Mouse (Mus musculus): ENCODE measurements around the gene Epb41l2.
A peak's percentile ranks its signal among the peaks of the same experiment; 100 is the strongest.

Epb41l2 gene

DNA sequence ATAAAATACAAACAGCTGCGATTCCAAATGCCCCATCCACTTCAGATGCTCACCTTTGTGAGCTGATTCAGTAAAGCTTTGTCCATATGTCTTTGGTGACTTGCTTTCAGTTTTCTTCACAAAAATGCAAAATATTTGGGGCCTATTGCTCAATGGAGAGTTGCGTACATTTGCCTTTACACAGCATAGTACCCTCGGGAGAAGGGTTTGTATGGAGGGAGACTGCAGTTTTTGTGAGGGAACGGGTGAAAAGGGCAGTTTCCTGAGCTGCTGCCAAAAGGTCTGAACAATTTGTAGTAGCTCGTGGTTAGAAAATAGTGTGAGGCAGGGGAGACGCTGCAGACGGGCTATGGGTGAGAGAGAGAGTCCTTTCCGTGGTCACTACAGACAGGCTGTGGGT, 40.5 kb downstream of the Epb41l2 start:
- DNase-seq (ENCODE audit: low read depth), result no peak

GRCm38 (mm10) chr10:25400646-25401045, 41.0 kb downstream of the Epb41l2 start:
- DNase-seq (ENCODE audit: low read depth), result no peak

GRCm38 (mm10) chr10:25401356-25401755, 41.8 kb downstream of the Epb41l2 start:
- no peak for DNase-seq (ENCODE audit: low read depth)

- DNase-seq (ENCODE audit: low read depth), result no peak
Measured at GRCm38 (mm10) chr10:25402886-25403285, 43.3 kb downstream of the Epb41l2 start.

GRCm38 (mm10) chr10:25403813-25404701, 44.5 kb downstream of the Epb41l2 start:
- DNase-seq (ENCODE audit: low read depth), result peak; percentile 13

DNA sequence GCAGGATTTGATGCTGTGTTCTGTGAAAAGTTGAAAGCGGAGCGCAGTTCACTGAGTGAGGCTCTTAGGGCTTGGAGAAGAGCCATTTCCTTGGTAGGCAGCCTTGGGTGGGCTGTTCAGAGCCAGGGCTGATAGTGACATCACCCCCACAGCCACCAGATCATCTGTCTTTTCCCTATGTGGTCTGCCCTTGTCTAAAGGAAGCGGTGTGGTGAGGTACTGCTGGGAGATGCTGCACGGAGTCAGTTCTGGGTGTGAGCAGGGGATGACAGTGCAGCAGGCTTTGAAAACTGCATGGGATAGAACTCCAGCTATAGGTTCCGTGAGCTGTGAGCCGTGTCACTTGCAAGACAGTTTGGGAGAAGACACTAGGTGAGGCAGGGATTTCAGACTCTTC, 45.1 kb downstream of the Epb41l2 start:
- no peak for DNase-seq (ENCODE audit: low read depth)

GRCm38 (mm10) chr10:25405551-25405950, 46.0 kb downstream of the Epb41l2 start:
- DNase-seq (ENCODE audit: low read depth), result no peak

DNA sequence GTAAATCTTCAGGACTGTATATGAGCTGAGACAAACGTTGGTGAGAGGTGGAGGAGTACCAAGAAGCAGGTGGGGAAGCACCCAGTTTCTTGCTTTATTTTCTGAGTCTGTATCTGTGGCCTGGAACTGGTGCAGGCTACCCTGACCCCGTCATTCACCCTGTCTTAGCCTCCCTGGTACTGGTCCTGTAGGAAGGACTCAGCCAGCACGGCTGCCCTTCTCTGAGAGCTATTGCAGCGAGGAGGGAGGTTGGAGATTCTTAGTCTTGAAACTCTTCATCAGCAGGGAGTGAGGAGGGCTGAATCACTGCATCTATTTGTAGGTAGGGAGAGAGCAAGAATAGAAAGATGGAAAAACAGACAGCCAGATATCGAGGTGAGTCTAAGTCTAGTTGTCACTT, 47.1 kb downstream of the Epb41l2 start:
- DNase-seq (ENCODE audit: low read depth), result no peak

DNA sequence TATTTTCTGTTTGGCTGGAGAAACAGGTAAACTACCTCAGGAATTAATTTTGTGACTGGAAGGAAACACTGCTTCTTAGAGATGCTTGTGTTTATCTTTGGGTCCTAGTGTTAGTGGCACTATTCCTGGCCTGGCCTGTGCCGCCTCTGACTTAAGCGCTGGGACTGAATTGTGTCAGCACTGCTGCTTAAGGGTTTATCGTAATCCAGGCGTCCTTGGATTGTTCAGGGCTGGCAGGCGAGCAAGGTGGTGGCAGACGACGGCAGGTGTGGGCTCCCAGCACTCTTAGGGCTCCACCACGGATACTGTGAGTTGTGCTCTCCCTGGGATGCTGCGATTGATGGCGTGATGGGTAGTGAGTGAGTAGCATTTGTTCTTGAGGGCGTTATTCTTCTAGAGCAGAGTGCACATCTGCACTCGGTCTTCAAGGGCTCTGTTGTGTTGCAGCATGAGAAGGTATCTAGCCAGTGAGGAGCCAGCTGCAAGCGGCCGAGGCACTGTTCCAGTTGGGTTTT, 48.6 kb downstream of the Epb41l2 start:
- no peak for DNase-seq (ENCODE audit: low read depth)

DNA sequence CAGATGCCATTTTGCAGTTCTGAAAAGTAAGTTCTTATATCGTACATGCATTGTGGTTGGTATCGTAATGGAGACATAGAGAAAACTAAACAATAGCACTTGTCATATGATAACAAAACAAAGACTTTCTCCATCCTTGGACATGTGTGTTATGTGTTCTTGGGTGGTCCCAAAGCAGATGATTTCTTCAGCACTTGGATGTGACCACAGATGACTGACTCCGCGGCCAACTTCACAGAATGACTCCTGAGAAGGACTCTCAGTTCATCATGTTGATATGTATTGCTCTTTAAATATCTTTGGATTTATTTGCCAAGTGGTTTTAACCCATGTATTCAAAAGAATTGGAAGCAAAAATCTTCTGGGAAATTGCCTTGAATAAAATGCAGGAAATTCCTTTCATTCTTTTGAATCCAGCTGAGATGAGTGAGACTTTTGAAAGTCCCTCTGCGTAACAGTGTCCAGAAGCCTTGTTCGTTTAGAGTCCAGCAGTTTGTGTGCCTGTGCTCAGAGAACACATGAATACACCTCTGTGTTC, 52.3 kb downstream of the Epb41l2 start:
- DNase-seq (ENCODE audit: low read depth), result no peak

DNA sequence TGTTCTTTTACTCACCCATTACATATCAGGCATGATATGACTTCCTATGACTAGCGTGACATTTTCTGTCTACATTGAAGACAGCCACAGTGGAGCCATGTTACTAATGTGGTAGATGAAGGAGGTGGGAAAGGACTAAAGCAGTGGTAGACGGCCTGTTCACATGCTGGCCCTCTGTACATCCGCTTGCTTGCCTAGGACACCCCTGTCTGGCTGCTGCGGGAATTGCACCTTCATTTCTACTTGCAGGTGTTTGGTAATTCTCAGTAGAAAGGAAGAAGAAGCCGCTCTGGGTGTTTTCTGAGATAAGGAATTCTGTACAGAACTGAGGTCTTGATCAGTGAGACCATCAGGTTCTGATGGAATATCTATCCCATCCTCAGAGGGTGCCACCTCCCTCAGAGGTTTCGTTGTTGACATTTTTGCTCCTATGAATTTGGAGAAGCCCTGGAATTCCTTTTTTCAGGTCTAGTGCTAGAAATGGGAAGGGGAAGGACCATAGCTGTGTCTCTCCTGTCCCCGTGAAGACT, 55.7 kb downstream of the Epb41l2 start:
- peak; percentile 9 for DNase-seq (ENCODE audit: low read depth)

DNA sequence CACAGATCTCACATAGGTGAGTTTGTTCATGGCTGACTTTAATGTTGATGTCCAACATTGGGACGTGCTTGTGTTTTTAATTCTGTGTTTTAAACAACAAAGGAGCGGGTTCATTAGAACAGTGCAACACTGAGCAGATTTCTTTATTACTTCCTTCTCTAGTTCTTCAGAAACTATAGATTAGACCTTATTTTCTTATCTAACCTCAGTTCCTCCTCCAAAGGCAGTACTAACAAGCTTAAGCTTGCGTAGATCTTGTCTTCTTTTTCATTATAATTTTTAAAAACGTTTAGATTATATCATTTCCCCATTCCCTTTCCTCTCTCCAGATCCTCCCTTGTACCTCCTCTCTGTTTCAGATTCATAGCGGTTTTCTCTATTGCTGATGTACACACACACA, 57.1 kb downstream of the Epb41l2 start:
- DNase-seq (ENCODE audit: low read depth), result no peak

- no peak for DNase-seq (ENCODE audit: low read depth)
Measured at GRCm38 (mm10) chr10:25426058-25426457, 66.5 kb downstream of the Epb41l2 start.

DNA sequence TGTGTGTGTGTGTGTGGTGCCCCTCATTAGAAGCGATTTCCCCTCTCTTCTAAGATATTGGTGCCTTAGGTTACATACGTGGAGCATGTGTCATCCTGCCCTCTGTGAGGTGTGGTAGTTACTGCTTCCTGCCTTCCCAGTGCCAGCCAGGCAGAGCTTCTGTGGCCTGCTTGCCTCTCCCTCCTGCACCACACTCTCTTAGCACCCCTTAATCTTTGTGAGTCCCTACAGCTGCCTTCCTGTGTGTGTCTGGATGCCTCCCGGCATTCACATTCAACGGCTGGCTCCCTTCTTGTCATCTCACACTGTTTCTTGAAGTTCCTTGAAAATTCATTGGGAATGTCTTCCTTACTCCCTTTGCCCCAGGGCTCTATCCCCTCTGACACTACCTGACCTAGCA, 67.2 kb downstream of the Epb41l2 start:
- DNase-seq (ENCODE audit: low read depth), result no peak

GRCm38 (mm10) chr10:25427523-25427922, 67.9 kb downstream of the Epb41l2 start:
- no peak for DNase-seq (ENCODE audit: low read depth)

DNA sequence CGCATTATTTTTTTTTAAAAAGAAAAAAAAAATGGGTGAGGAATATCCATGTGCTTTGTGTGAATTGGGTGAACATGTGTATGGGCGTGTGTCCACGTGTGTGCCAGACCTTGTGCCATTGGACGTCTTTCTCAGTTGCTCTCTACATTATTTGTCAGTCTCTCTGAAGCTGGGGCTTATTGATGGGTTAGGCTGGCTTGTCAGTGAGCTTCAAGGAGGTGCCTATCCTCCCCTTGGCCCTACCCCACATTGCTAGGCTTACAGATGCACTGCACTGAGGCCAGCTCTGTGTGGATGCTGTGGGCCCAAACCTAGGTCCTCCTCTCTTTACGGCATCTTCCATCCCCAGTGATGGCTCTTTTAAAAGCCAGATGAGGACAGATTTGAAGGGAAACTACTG, 69.1 kb downstream of the Epb41l2 start:
- no peak for DNase-seq (ENCODE audit: low read depth)

DNA sequence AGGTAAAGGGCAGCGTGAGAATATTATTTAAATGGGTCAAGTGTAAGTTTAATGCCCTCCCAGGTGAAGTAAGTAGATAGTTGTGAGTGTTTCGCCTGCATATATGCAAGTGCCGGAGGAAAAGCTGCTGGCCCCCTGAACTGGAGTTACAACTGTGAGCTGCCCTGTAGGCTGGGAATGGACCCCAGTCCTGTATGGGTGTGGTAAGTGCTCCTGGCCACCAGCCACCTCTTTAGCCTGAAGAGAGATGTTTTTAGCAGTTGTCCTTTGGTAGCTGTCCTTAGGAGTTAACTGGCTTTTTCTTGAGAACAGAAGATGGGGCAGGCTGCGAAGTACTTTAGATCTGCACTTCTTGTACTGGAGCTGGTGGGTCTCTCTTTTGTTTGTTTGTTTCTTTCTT, 69.7 kb downstream of the Epb41l2 start:
- DNase-seq (ENCODE audit: low read depth), result no peak

GRCm38 (mm10) chr10:25430862-25431261, 71.3 kb downstream of the Epb41l2 start:
- no peak for DNase-seq (ENCODE audit: low read depth)

DNA sequence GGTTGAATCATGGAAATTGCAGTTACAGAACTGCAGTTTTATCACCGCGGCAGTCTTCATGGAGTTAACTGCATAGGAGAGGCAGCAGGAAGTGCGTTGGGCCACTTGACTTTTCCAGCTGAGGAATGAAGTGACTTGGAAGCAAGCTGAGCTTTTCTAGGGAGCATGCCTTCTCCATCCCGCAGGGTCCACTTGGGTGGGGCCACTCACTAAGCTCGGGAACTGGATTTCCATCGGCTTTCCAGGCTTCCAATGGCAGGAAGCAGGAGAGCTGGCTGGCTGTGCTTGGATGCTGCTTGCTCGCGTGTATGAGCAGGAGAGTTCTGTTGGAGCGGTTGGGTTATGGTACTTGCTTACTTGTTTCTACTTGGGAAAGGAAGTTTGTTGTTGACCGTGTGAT, 72.8 kb downstream of the Epb41l2 start:
- DNase-seq (ENCODE audit: low read depth), result no peak

GRCm38 (mm10) chr10:25432938-25433337, 73.3 kb downstream of the Epb41l2 start:
- no peak for DNase-seq (ENCODE audit: low read depth)

DNA sequence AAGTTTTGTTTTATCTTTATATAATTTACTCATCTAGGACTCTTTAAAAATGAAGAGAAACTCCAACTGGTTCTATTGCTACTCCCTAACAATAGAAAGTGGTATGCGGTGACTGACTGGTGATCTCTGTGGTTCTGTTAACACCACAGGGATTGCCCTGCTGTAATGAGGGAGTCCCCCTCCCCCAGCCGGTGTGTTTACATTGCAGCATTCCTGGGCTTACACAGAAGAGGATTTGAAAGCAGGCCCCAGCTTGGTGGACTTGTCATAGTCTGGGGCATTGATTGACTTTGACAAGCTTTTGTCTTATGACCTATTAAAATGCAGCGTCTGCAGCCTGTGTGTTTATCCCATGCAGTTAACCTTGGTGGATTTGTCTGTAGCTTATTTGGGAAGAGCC, 73.9 kb downstream of the Epb41l2 start:
- no peak for DNase-seq (ENCODE audit: low read depth)

DNA sequence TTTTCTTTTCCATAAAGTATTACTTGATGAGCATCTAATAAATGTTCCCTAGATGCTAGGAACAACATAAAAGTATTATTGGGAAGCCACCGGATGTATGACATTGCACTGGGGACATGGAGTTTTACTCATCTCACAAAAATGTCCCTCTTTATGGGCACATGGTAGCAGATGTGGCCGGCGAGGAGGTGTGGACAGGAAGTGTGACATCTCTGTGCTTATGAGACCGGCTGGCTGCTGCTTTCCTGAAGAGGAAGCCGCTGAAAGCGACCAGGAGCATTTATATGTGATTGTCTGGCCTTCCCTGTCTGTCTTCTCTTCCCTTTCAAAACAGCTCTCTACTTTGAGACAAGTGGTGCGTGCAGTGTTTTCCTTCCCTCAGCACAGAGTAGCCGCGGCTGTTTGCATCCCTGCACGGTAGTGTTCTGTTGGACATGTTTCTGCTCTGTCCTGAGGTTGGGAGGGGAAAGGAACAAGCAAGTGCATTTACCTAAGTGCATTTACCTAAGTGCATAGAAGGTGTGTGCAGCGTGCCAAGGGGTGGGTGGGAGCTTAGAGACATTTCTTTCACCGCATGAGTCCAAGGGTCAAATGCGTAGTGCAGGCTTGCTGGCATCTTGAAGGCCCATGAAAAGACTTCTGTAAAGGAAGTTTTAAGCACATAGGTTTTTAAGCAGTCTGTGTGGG, 74.9 kb downstream of the Epb41l2 start:
- DNase-seq (ENCODE audit: low read depth), result no peak

All from induced T-regulatory cell, adult 2 months (primary cell).